Mouse (Mus musculus): ENCODE results near the gene Ccdc33. TPM values are rescaled to one million over a fixed set of nuclear protein-coding genes. Genes with fewer than 3 reads are reported as not detected.

The Ccdc33 gene
- total and polyA plus RNA-seq, 3 experiments, result 1.3 TPM; not detected in 2

- Histone ChIP-seq H3K36me3 (ENCODE audit: control insufficient read depth, insufficient read depth, low read length) (no peaks in the 10 kb centered on the region), H3K27me3 (ENCODE audit: control insufficient read depth, insufficient read depth, low read length) (no peaks in the 10 kb centered on the region), H3K9ac (ENCODE audit: low read depth, low read length) (no peak overlapping the region), H3K4me1 (ENCODE audit: control insufficient read depth, insufficient read depth, low read length) (no peaks in the 10 kb centered on the region), H3K79me2 (replicated peaks; ENCODE audit: control insufficient read depth, insufficient read depth, low read length) (no peaks in the 10 kb centered on the region), H3K27ac (no peak overlapping the region), H3K4me3 (no peak overlapping the region)
- no peak for TF ChIP-seq POLR2A (IDR thresholded peaks at IDR 0.05; ENCODE audit: insufficient read depth, low read depth, low read length)
- no peak for TF ChIP-seq EP300 (IDR thresholded peaks at IDR 0.05; ENCODE audit: insufficient read depth, low read depth, low read length)
- no peak for TF ChIP-seq CTCF (IDR thresholded peaks at IDR 0.05)
- DNase-seq, result no peak
- intact Hi-C loops (cut with DNase I), result no loop called here
- 78% methylated on average over 6 of the region's 6 CpGs for WGBS
These were observed 69.4 kb downstream of the Ccdc33 start for GRCm38 (mm10) chr9:58049186-58049585.

DNA sequence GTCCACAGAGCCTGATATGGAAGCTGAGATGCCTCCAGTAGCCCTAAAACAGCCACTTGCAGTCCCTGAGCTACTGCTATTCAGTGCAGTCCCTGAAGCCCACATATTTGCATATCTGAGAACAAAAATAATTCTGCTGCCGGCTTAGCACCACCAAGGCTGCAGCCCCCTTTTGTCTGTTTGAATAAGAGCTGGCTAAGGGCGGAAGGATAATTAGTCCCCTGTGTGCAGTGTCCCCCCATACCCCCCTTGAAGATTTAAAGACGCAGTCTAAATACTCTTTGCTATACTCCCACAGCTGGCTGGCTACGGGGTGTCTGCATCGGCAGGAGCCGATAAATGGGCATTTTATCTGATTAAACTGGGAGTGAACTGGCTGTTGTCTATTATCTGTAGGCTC is 70.0 kb downstream of the Ccdc33 start:
- H3K27me3 ChIP-seq (ENCODE audit: control insufficient read depth, insufficient read depth, low read length), result no peaks in the 10 kb centered on the region
- H3K79me2 ChIP-seq (replicated peaks; ENCODE audit: control insufficient read depth, insufficient read depth, low read length), result no peaks in the 10 kb centered on the region
- peaks cover 1% of the 10 kb centered on the region; the same call in 1 of the 2 replicates for H3K4me1 ChIP-seq (ENCODE audit: control insufficient read depth, insufficient read depth, low read length)
- no peak overlapping the region for H3K4me3 ChIP-seq
- no peak overlapping the region for H3K27ac ChIP-seq
- H3K36me3 ChIP-seq (ENCODE audit: control insufficient read depth, insufficient read depth, low read length), result no peaks in the 10 kb centered on the region
- H3K9ac ChIP-seq (ENCODE audit: low read depth, low read length), result no peak overlapping the region
- intact Hi-C loops (cut with DNase I), result no loop called here
- no peak for DNase-seq
- WGBS, result 18% methylated on average over 6 of the region's 6 CpGs
- no peak for TF ChIP-seq EP300 (IDR thresholded peaks at IDR 0.05; ENCODE audit: insufficient read depth, low read depth, low read length)
- no peak for TF ChIP-seq CTCF (IDR thresholded peaks at IDR 0.05)
- TF ChIP-seq POLR2A (IDR thresholded peaks at IDR 0.05; ENCODE audit: insufficient read depth, low read depth, low read length), result no peak

GRCm38 (mm10) chr9:58047061-58047460 is 71.6 kb downstream of the Ccdc33 start:
- Histone ChIP-seq H3K27me3 (ENCODE audit: control insufficient read depth, insufficient read depth, low read length) (no peaks in the 10 kb centered on the region), H3K4me3 (no peak overlapping the region), H3K4me1 (ENCODE audit: control insufficient read depth, insufficient read depth, low read length) (peaks cover 1% of the 10 kb centered on the region; the same call in 1 of the 2 replicates), H3K27ac (no peak overlapping the region), H3K9ac (ENCODE audit: low read depth, low read length) (no peak overlapping the region), H3K79me2 (replicated peaks; ENCODE audit: control insufficient read depth, insufficient read depth, low read length) (no peaks in the 10 kb centered on the region), H3K36me3 (ENCODE audit: control insufficient read depth, insufficient read depth, low read length) (no peaks in the 10 kb centered on the region)
- WGBS, result 45% methylated on average over 10 of the region's 10 CpGs
- TF ChIP-seq CTCF (IDR thresholded peaks at IDR 0.05) (no peak), POLR2A (IDR thresholded peaks at IDR 0.05; ENCODE audit: insufficient read depth, low read depth, low read length) (no peak)
- intact Hi-C loops (cut with DNase I), result no loop called here
- DNase-seq, result no peak

DNA sequence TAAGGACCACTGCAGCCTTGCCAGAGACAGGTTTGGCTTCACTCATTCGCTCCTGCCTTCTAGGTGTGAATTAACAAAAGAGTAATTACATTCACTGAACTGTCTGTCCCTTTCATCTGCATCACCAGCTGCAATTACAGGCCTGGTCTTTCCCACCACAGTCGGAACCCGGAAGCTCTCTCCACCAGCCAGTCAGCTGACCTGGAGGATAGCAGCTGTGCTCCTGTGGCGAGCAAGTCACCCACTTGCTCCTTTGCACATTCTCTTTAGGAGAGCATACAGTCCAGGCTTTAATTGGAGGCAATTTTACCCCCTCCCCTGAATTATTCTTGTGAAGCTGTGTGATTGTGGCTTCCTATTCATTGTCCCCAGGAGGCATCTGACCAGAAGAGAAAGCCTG is 73.0 kb downstream of the Ccdc33 start:
- Histone ChIP-seq H3K27ac (no peak overlapping the region), H3K9ac (ENCODE audit: low read depth, low read length) (no peak overlapping the region), H3K4me3 (no peak overlapping the region), H3K4me1 (ENCODE audit: control insufficient read depth, insufficient read depth, low read length) (peaks cover 1% of the 10 kb centered on the region), H3K79me2 (replicated peaks; ENCODE audit: control insufficient read depth, insufficient read depth, low read length) (no peaks in the 10 kb centered on the region), H3K27me3 (ENCODE audit: control insufficient read depth, insufficient read depth, low read length) (no peaks in the 10 kb centered on the region), H3K36me3 (ENCODE audit: control insufficient read depth, insufficient read depth, low read length) (no peaks in the 10 kb centered on the region)
- intact Hi-C loops (cut with DNase I), result no loop called here
- no peak for DNase-seq
- 63% methylated on average over 4 of the region's 4 CpGs for WGBS
- TF ChIP-seq EP300 (IDR thresholded peaks at IDR 0.05; ENCODE audit: insufficient read depth, low read depth, low read length), result no peak
- no peak for TF ChIP-seq POLR2A (IDR thresholded peaks at IDR 0.05; ENCODE audit: insufficient read depth, low read depth, low read length)
- no peak for TF ChIP-seq CTCF (IDR thresholded peaks at IDR 0.05)

DNA sequence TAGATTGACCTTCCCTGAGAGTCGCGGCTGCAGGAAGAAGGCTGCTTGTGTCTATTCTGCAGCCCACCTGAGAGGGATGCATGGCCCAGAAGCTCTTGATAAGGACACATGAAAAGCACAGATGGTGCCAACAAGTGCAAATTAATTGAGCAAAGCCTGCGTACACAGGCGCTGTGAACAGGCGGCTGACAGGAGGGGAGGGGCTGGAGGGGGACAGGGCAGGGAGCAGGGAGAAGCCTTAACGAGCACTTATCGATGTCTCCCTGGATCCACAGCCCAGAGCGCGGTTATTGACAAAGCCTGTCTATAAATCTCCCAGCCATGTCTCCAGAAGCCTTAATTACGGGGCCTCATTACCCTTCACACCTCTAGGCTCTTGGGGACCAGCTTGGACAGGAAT is 73.8 kb downstream of the Ccdc33 start:
- Histone ChIP-seq H3K27me3 (ENCODE audit: control insufficient read depth, insufficient read depth, low read length) (no peaks in the 10 kb centered on the region), H3K4me1 (ENCODE audit: control insufficient read depth, insufficient read depth, low read length) (peaks cover 1% of the 10 kb centered on the region), H3K9ac (ENCODE audit: low read depth, low read length) (no peak overlapping the region), H3K27ac (no peak overlapping the region), H3K79me2 (replicated peaks; ENCODE audit: control insufficient read depth, insufficient read depth, low read length) (no peaks in the 10 kb centered on the region), H3K36me3 (ENCODE audit: control insufficient read depth, insufficient read depth, low read length) (no peaks in the 10 kb centered on the region), H3K4me3 (no peak overlapping the region)
- TF ChIP-seq EP300 (IDR thresholded peaks at IDR 0.05; ENCODE audit: insufficient read depth, low read depth, low read length), result no peak
- no peak for TF ChIP-seq POLR2A (IDR thresholded peaks at IDR 0.05; ENCODE audit: insufficient read depth, low read depth, low read length)
- TF ChIP-seq CTCF (IDR thresholded peaks at IDR 0.05), result no peak
- intact Hi-C loops (cut with DNase I), result no loop called here
- DNase-seq, result no peak
- 67% methylated on average over 10 of the region's 10 CpGs for WGBS

GRCm38 (mm10) chr9:58043496-58044017 is 75.1 kb downstream of the Ccdc33 start:
- intact Hi-C loops (cut with DNase I), result no loop called here
- no peaks in the 10 kb centered on the region for H3K36me3 ChIP-seq (ENCODE audit: control insufficient read depth, insufficient read depth, low read length)
- 68% methylated on average over 10 of the region's 10 CpGs for WGBS

More at GRCm38 (mm10) chr9:58043496-58044017, 75.1 kb downstream of the Ccdc33 start:
- Histone ChIP-seq H3K4me3 (no peak overlapping the region), H3K79me2 (replicated peaks; ENCODE audit: control insufficient read depth, insufficient read depth, low read length) (no peaks in the 10 kb centered on the region), H3K4me1 (ENCODE audit: control insufficient read depth, insufficient read depth, low read length) (peaks cover 1% of the 10 kb centered on the region), H3K27me3 (ENCODE audit: control insufficient read depth, insufficient read depth, low read length) (no peaks in the 10 kb centered on the region), H3K9ac (ENCODE audit: low read depth, low read length) (no peak overlapping the region), H3K27ac (peak overlapping the region; percentile 28)
- no peak for TF ChIP-seq CTCF (IDR thresholded peaks at IDR 0.05)
- no peak for TF ChIP-seq EP300 (IDR thresholded peaks at IDR 0.05; ENCODE audit: insufficient read depth, low read depth, low read length)
- no peak for TF ChIP-seq POLR2A (IDR thresholded peaks at IDR 0.05; ENCODE audit: insufficient read depth, low read depth, low read length)
- DNase-seq, result peak; percentile 65 to 80

Data from heart, adult 2 months (tissue).